Mouse (Mus musculus) olfactory bulb, adult 2 months (tissue): Measurements from ENCODE around the gene Sh3yl1. TPM values are rescaled to one million over a fixed set of nuclear protein-coding genes. Genes with fewer than 3 reads are reported as not detected.
A peak's percentile ranks its signal among the peaks of the same experiment; 100 is the strongest.

Source experiments
- H3K27ac ChIP-seq: fragments of 200-500 bp; 2 replicates; pipeline ENCODE4 v1.5.1; 2012; ENCODE audit warnings: low read depth, low read length; ENCODE audit not compliant: insufficient read depth
- H3K4me1 ChIP-seq: fragments of 200-500 bp; 2 replicates; pipeline ENCODE4 v1.6.1; 2012; ENCODE audit warnings: low read length; ENCODE audit not compliant: control insufficient read depth, insufficient read depth
- H3K4me3 ChIP-seq: fragments of 200-500 bp; 2 replicates; pipeline ENCODE4 v1.5.1; 2012; ENCODE audit warnings: mild to moderate bottlenecking, low read depth, low read length, moderate library complexity; ENCODE audit not compliant: insufficient read depth
- CTCF ChIP-seq: fragments of 200-500 bp; IDR thresholded peaks from 2 replicates; pipeline ENCODE4 v1.5.1; 2012; ENCODE audit warnings: low read depth, mild to moderate bottlenecking, low read length, moderate library complexity; ENCODE audit not compliant: insufficient read depth
- POLR2A ChIP-seq: fragments of 200-500 bp; IDR thresholded peaks from 2 replicates; pipeline ENCODE4 v1.6.1; 2012; ENCODE audit warnings: mild to moderate bottlenecking, low read depth, low read length, moderate library complexity; ENCODE audit not compliant: insufficient read depth
- WGBS: fragments of 180-500 bp; shearing (Covaris S2); methylation state at CpG from one replicate; pipeline ENCODE4 v1.1.7; 2018; 5-methylcytosine and 5-hydroxymethylcytosine counted together
- polyA plus RNA-seq: library from polyadenylated mRNA; stranded (reverse); fragments of >200 nt; gene quantifications from 2 replicates; pipeline ENCODE4 v1.2.4, GENCODE M21; 2012; ENCODE audit warnings: low replicate concordance; ENCODE audit not compliant: missing spikeins, insufficient read depth, insufficient read length

The Sh3yl1 gene
- not detected in 2 replicates for polyA plus RNA-seq

DNA sequence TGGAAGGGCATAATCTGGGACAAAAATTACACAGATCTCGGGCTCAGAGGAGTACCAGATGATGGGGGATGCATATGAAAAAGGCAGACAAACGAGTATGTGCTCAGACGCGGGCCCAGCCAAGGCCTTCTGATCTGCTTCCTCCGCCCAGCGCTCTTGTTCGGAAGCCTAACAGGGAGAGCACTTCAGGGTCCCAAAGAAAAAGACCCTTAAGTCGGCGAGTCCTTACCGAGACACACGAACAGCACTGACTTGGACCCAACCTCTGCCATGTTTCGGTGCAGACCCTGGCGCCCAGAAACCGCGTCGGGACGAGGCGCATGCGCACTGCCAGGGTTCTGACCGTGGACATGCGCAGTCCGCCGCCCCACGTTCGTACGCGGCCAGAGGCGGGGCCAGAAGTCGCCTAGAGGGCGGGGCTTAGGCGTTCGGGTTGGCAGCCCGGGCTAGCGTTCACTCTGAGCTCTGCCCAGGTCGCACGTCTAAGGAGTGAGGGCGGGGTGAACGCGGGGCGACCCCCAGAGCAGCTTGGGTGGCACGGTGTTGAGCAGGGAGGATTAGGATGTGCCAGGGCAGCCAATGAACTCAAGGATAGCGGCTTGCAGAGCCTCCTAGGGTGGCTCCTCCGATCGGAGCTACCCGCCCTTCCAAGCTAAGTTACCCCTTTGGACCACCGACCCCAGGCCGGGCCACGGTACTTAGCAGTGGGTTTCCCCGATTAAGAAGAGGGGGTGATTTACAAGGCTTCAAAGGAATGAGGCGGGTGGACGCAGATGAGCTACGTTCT, at the start of gene Sh3yl1, which contains the start of gene Acp1:
Gene Sh3yl1, plus strand, starts transcription at position 408 of the 787 bp plus-strand sequence.
Gene Acp1, minus strand, starts transcription at position 329 of the 787 bp plus-strand sequence.
- H3K27ac ChIP-seq: no peak within 1 kb of the TSS; the same call in 1 of the 2 replicates
- under 1% methylated on average over 52 of the region's 52 CpGs for WGBS
- TF ChIP-seq CTCF (no peak), POLR2A (peak; percentile 62)
- peak within 1 kb of the TSS; percentile 90 for H3K4me3 ChIP-seq
- H3K4me1 ChIP-seq: peaks cover 6% of the 10 kb centered on the region; the same call in 1 of the 2 replicates

DNA sequence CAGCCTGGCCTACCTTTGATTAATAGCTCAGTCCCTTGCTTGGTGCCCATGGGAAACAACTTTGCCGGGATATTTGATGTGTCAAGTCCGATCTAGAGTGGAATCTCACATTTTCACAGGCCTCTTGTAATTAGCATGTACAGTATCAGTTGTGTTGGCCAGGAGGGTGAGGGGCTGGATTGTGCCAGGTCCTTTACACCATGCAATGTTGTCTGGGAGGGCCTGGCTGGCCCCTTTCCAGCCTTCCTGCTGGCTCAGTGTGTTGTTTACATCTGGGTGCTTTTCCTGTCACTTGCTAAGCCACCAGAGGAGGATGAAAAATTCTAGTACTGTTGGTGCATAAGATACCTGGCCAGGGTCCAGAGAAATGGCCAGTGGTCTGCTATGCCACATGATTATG, 47.1 kb upstream of the Sh3yl1 start:
- TF ChIP-seq CTCF (no peak), POLR2A (no peak)
- WGBS: 43% methylated on average over 2 of the region's 2 CpGs
- no peak overlapping the region for H3K27ac ChIP-seq
- no peak overlapping the region for H3K4me3 ChIP-seq
- H3K4me1 ChIP-seq: no peaks in the 10 kb centered on the region

DNA sequence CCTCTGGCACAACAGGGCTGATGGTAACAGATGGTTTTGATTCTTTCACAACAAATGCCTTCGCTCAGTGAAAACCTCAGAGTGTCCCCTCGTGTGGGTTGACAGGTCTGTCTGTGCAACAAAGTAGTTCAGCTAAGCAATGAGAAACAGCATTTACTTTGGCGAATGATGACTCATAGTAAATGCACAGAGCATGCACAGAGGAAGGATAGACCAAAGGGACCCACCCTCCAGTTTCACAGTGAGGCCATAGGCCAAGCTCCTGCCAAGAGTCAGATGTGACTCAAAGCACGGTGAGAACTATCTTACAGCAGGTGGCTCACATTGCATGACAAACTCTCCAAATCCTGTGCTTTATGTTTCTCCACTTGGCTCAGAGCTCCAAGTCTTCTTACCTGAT, 45.7 kb upstream of the Sh3yl1 start:
- WGBS: 81% methylated on average over 4 of the region's 4 CpGs
- Histone ChIP-seq H3K27ac (no peak overlapping the region), H3K4me3 (no peak overlapping the region), H3K4me1 (no peaks in the 10 kb centered on the region)
- TF ChIP-seq CTCF: no peak
- TF ChIP-seq POLR2A: no peak

DNA sequence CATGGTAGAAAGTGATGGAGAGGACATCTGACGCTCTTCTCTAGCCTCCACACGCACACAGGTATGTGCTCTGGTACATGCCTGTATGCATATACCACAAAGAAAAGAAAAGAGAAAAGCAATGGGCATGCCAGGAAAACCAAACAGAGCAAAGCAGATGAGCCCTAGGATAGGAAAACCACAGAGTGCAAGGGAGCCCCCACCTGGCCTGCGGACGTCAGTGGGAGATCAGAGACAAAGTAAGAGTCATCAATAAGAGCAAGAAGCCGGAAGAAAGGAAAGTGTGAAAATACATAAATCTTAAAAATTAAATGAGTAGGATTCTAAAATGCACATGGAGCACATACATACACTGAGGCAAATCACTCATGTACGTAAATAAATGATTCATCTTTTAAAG, 32.0 kb upstream of the Sh3yl1 start:
- TF ChIP-seq POLR2A (no peak), CTCF (no peak)
- H3K4me3 ChIP-seq: no peak overlapping the region
- no peak overlapping the region for H3K27ac ChIP-seq
- 82% methylated on average over 6 of the region's 6 CpGs for WGBS
- peaks cover 3% of the 10 kb centered on the region for H3K4me1 ChIP-seq

DNA sequence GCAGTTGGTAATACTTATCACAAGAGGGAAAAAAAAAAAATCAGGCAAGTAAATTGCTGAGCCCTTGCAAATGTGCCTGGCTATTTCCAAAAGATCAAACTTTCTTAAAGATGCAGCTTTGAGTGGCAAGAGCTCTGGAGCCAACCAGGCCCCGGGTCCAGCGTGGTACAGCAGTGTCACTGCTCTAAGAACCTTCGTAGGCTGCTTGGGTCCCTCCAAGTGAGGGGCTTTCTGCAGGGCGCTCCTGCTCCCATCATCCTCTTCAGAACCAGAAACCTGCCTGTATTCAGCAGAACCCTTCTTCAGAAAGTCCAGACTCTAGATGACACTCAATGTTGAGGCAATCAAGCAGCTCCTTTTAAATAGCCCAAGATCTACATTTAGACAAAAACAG, 27.9 kb upstream of the Sh3yl1 start:
- WGBS: 14% methylated on average over 4 of the region's 4 CpGs
- Histone ChIP-seq H3K4me3 (peak overlapping the region; percentile 49), H3K27ac (no peak overlapping the region), H3K4me1 (peaks cover 8% of the 10 kb centered on the region)
- TF ChIP-seq CTCF: no peak
- TF ChIP-seq POLR2A: no peak

DNA sequence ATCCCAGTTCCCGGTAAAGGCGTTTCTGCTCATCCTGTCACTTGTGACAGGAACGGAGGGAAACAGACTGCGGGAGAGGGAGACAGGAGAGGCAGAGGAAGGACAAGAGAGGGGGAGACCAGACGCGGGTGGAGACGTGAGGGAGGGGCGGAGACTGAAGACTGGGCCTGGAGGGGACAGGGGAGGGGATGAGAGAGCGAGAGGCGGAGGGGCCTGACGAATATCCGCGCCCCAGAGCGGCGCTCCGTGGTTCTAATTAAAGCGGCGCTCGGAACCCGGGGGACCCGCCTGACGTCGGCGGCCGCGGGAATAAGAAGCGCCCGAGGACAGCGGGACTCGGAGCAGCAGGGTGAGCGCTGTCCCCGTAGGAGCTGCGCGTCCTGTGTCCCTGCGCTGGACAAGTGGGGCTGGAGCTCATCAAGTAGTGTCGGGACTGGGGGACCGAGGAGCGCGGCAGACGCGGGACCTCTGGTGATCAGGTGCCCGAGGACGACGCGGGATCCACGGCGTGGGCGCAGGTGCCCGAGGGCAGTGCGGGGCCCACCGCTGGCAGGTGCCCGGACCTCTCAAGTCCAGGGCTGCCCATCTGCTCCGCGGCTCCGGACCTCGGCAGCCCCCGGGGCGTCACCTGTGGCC, 27.4 kb upstream of the Sh3yl1 start, which contains the start of gene Alkal2:
Gene Alkal2, plus strand, starts transcription at position 337 of the 636 bp plus-strand sequence.
- Histone ChIP-seq H3K4me1 (peaks cover 8% of the 10 kb centered on the region), H3K27ac (no peak within 1 kb of the TSS), H3K4me3 (peak within 1 kb of the TSS; percentile 49)
- under 1% methylated on average over 58 of the region's 58 CpGs for WGBS
- no peak for TF ChIP-seq POLR2A
- no peak for TF ChIP-seq CTCF

DNA sequence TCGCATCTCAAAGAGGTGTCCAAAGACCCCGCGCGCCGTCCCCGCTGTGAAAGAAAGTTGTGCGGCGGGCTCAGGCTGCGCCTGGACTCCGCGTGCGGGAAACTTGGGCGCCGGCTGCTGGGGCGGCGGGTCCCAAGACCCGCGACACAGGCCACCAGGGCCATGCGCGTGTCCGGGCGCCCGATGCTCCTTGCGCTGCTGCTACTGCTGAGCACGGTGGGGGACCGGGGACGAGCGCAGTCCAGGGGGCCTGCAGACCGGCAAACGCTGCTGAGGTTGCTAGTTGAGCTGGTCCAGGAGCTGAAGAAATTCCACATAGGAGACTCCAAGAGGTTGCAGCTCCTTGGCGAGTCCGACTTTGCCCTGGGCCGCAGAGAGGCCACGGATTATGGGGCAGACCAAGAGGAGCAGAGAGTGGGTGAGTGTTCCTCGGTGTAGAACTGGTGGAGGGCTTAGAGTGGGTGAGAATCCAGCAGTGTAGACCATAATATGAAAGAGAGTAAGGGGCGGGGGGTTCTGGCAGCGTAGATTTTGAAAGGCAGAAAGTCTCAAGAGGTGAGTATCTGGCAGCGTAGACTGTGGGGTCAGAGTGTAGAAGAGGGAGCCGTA, 26.7 kb upstream of the Sh3yl1 start:
- H3K4me1 ChIP-seq: peaks cover 8% of the 10 kb centered on the region

DNA sequence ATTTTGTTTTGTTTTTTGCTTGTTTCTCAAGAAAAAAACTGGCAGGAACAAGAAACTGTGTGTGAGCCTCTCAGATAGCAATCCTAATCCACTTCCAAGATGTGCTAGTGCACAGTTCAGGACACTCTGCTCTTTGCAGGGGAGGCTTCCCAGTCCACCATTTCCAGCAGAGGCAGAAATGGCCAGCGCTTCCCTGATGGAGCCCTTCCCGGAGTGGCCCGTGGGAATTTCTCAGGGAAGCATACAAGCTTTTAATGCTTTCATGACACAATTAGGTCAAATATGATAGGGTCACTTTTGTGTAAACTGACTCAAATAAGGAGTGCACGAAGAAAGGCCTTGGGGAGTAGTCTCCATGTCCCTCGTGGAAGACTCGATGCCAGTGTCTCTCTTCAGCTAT, 25.6 kb upstream of the Sh3yl1 start:
- WGBS: 83% methylated on average over 6 of the region's 6 CpGs
- H3K4me1 ChIP-seq: peaks cover 8% of the 10 kb centered on the region
- H3K27ac ChIP-seq: no peak overlapping the region
- H3K4me3 ChIP-seq: no peak overlapping the region
- TF ChIP-seq CTCF: no peak
- no peak for TF ChIP-seq POLR2A

More for the DNA sequence above, 26.7 kb upstream of the Sh3yl1 start:
- Histone ChIP-seq H3K4me3 (peak overlapping the region; percentile 49), H3K27ac (no peak overlapping the region)
- TF ChIP-seq POLR2A: no peak
- TF ChIP-seq CTCF: no peak
- 10% methylated on average over 39 of the region's 39 CpGs for WGBS
